Mouse (Mus musculus) layer of hippocampus, adult 9-11 months (tissue): ENCODE data around the gene Cdkn1c.

Source experiments
- DNase-seq: peaks from one replicate; pipeline ENCODE4 v3.0.0; 2022

Gene Cdkn1c

GRCm38 (mm10) chr7:143428814-143429499 lies 31.9 kb downstream of the Cdkn1c start:
- DNase-seq = no peak

- DNase-seq = no peak
Observed at GRCm38 (mm10) chr7:143428142-143428813, 32.6 kb downstream of the Cdkn1c start.

- no peak for DNase-seq
Observed at GRCm38 (mm10) chr7:143419585-143420160, 41.2 kb downstream of the Cdkn1c start.

GRCm38 (mm10) chr7:143417875-143418274 lies 43.0 kb downstream of the Cdkn1c start:
- no peak for DNase-seq

- no peak for DNase-seq
Observed at GRCm38 (mm10) chr7:143416406-143416805, 44.4 kb downstream of the Cdkn1c start.

- DNase-seq = no peak
Observed at GRCm38 (mm10) chr7:143415070-143415469, 45.8 kb downstream of the Cdkn1c start.

- DNase-seq = no peak
Observed at GRCm38 (mm10) chr7:143412606-143413005, 48.2 kb downstream of the Cdkn1c start.

- no peak for DNase-seq
Observed at GRCm38 (mm10) chr7:143408615-143409021, 52.2 kb downstream of the Cdkn1c start.
